Mouse (Mus musculus) CH12.LX (cell line): Measurements from ENCODE around the gene Gng8. TPM values are rescaled to one million over a fixed set of nuclear protein-coding genes. Genes with fewer than 3 reads are reported as not detected.
A peak's percentile ranks its signal among the peaks of the same experiment; 100 is the strongest.

Source experiments
- DNase-seq: peaks from one replicate; pipeline ENCODE4 v3.0.0-alpha.2; 2013; ENCODE audit errors: extremely low read depth
- H3K27ac ChIP-seq: 2 replicates; pipeline ENCODE4 v1.5.1; 2012; ENCODE audit warnings: low read depth, mild to moderate bottlenecking, control low read depth, moderate library complexity; ENCODE audit not compliant: insufficient read depth
- H3K27me3 ChIP-seq: replicated peaks from 2 replicates; pipeline ENCODE3; 2012; ENCODE audit warnings: inconsistent platforms
- H3K36me3 ChIP-seq, 2 experiments: replicated peaks in 1 of 2; 2 replicates each; pipeline versions ENCODE3 to v1.6.1; 2012; ENCODE audit warnings: inconsistent platforms in 1 of 2, low read length in 1 of 2, mild to moderate bottlenecking in 1 of 2, mixed read lengths in 1 of 2, moderate library complexity in 1 of 2; ENCODE audit not compliant: control insufficient read depth in 1 of 2, insufficient read depth in 1 of 2
- H3K4me1 ChIP-seq, 2 experiments: 2 replicates each; pipeline ENCODE4 v1.6.1; 2012; ENCODE audit warnings: inconsistent platforms in 1 of 2, moderate library complexity in 1 of 2; ENCODE audit not compliant: insufficient read depth in 2 of 2, control insufficient read depth in 1 of 2
- H3K4me2 ChIP-seq: 2 replicates; pipeline ENCODE4 v1.6.1; 2012; ENCODE audit warnings: low read depth, mild to moderate bottlenecking, control low read depth; ENCODE audit not compliant: poor library complexity, insufficient read depth, severe bottlenecking
- H3K4me3 ChIP-seq, 3 experiments: fragments of 150-350 bp in 1 of 3; sonication (generic) in 1 of 3; replicated peaks in 1 of 3; 2 replicates each; pipeline versions ENCODE3 to v1.5.1; 2011 to 2012; ENCODE audit warnings: low read depth in 2 of 3, low read length in 2 of 3, mild to moderate bottlenecking in 2 of 3, moderate library complexity in 2 of 3, control low read depth in 1 of 3, improper control_type of control experiment in 1 of 3, inconsistent platforms in 1 of 3, mixed read lengths in 1 of 3; ENCODE audit not compliant: poor library complexity in 1 of 3
- H3K79me2 ChIP-seq: replicated peaks from 2 replicates; pipeline ENCODE4 v1.6.1; 2012; ENCODE audit warnings: mild to moderate bottlenecking, moderate library complexity; ENCODE audit not compliant: control insufficient read depth, poor library complexity, insufficient read depth, severe bottlenecking; ENCODE audit errors: extremely low read depth
- H3K9ac ChIP-seq: 2 replicates; pipeline ENCODE4 v1.6.1; 2012; ENCODE audit warnings: low read depth, mild to moderate bottlenecking, control low read depth, moderate library complexity; ENCODE audit not compliant: insufficient read depth
- H3K9me3 ChIP-seq: replicated peaks from 2 replicates; pipeline ENCODE3; 2012; ENCODE audit warnings: low read length, inconsistent platforms, mixed read lengths
- BHLHE40 ChIP-seq: IDR thresholded peaks from 2 replicates; pipeline ENCODE4 v1.6.1; 2011; ENCODE audit warnings: mild to moderate bottlenecking, low read depth, low read length, improper control_type of control experiment
- CHD1 ChIP-seq: IDR thresholded peaks from 2 replicates; pipeline ENCODE4 v1.6.1; 2012; ENCODE audit warnings: low read depth, low read length, improper control_type of control experiment, inconsistent platforms
- CHD2 ChIP-seq: IDR thresholded peaks from 2 replicates; pipeline ENCODE4 v1.6.1; 2011; ENCODE audit warnings: low read length, improper control_type of control experiment
- CTCF ChIP-seq, 2 experiments: IDR thresholded peaks in 1 of 2; conservative IDR thresholded peaks in 1 of 2; 2 replicates each; pipeline ENCODE4 v1.5.1; 2011 to 2012; ENCODE audit warnings: low read depth in 2 of 2, low read length in 2 of 2, improper control_type of control experiment in 1 of 2, inconsistent platforms in 1 of 2, mild to moderate bottlenecking in 1 of 2, moderate library complexity in 1 of 2
- ELF1 ChIP-seq: IDR thresholded peaks from 2 replicates; pipeline ENCODE4 v1.6.1; 2014; ENCODE audit warnings: low read depth, mild to moderate bottlenecking, inconsistent platforms, low read length, improper control_type of control experiment
- GABPA ChIP-seq: IDR thresholded peaks from 2 replicates; pipeline ENCODE4 v1.6.1; 2012; ENCODE audit warnings: low read depth, low read length, improper control_type of control experiment, inconsistent platforms; ENCODE audit not compliant: insufficient replicate concordance
- JUN ChIP-seq: IDR thresholded peaks from 2 replicates; pipeline ENCODE4 v1.6.1; 2011; ENCODE audit warnings: low read depth, mild to moderate bottlenecking, low read length, improper control_type of control experiment, moderate library complexity; ENCODE audit not compliant: insufficient read depth
- MAX ChIP-seq: IDR thresholded peaks from 2 replicates; pipeline ENCODE4 v1.6.1; 2011; ENCODE audit warnings: low read length, improper control_type of control experiment
- MAZ ChIP-seq: IDR thresholded peaks from 2 replicates; pipeline ENCODE4 v1.6.1; 2012; ENCODE audit warnings: low read depth, mild to moderate bottlenecking, inconsistent platforms, low read length, improper control_type of control experiment, moderate library complexity
- NRF1 ChIP-seq: IDR thresholded peaks from 2 replicates; pipeline ENCODE4 v1.6.1; 2014; ENCODE audit warnings: low read depth, mild to moderate bottlenecking, inconsistent platforms, low read length, improper control_type of control experiment, moderate library complexity
- PAX5 ChIP-seq: IDR thresholded peaks from 2 replicates; pipeline ENCODE4 v1.6.1; 2012; ENCODE audit warnings: low read length, inconsistent platforms, mixed read lengths
- POLR2AphosphoS2 ChIP-seq: IDR thresholded peaks from 2 replicates; pipeline ENCODE4 v1.6.1; 2011; ENCODE audit warnings: low read depth, low read length, improper control_type of control experiment
- SIN3A ChIP-seq: IDR thresholded peaks from 2 replicates; pipeline ENCODE4 v1.6.1; 2012; ENCODE audit warnings: low read length, improper control_type of control experiment, inconsistent platforms
- SMC3 ChIP-seq: IDR thresholded peaks from 2 replicates; pipeline ENCODE4 v1.6.1; 2011; ENCODE audit warnings: low read depth, low read length, improper control_type of control experiment
- TBP ChIP-seq: conservative IDR thresholded peaks from 2 replicates; pipeline ENCODE4 v1.6.1; 2011; ENCODE audit warnings: low read depth, low read length, improper control_type of control experiment
- TCF12 ChIP-seq: IDR thresholded peaks from 2 replicates; pipeline ENCODE4 v1.6.1; 2014; ENCODE audit warnings: low read depth, mild to moderate bottlenecking, inconsistent platforms, low read length, improper control_type of control experiment
- UBTF ChIP-seq: IDR thresholded peaks from 2 replicates; pipeline ENCODE4 v1.6.1; 2012; ENCODE audit warnings: low read depth, mild to moderate bottlenecking, inconsistent platforms, low read length, improper control_type of control experiment, moderate library complexity
- USF1 ChIP-seq: IDR thresholded peaks from 2 replicates; pipeline ENCODE4 v1.6.1; 2014; ENCODE audit warnings: low read depth, mild to moderate bottlenecking, inconsistent platforms, low read length, improper control_type of control experiment
- ZC3H11A ChIP-seq: IDR thresholded peaks from 2 replicates; pipeline ENCODE4 v1.6.1; 2012; ENCODE audit warnings: low read depth, mild to moderate bottlenecking, inconsistent platforms, low read length, improper control_type of control experiment
- ZKSCAN1 ChIP-seq: IDR thresholded peaks from 2 replicates; pipeline ENCODE4 v1.6.1; 2012; ENCODE audit warnings: low read depth, inconsistent platforms, low read length, improper control_type of control experiment, borderline replicate concordance
- ZMIZ1 ChIP-seq: IDR thresholded peaks from 2 replicates; pipeline ENCODE4 v1.6.1; 2012; ENCODE audit warnings: low read depth, mild to moderate bottlenecking, inconsistent platforms, low read length, improper control_type of control experiment
- ZNF384 ChIP-seq: IDR thresholded peaks from 2 replicates; pipeline ENCODE4 v1.6.1; 2012; ENCODE audit warnings: low read depth, low read length, improper control_type of control experiment, inconsistent platforms
- dilution Hi-C: fragments of 300-500 bp; cut with MboI; formaldehyde crosslinking; loops from 2 replicates; pipeline ENCODE4 v1.14.3; 2020; ENCODE audit warnings: low sequenced_read_pairs; ENCODE audit not compliant: extremely low pct_unique_long_range_greater_than_20kb, extremely low pct_ligation_motif_present
- in situ Hi-C: fragments of 300-500 bp; cut with MboI; formaldehyde crosslinking; loops from 3 replicates; pipeline ENCODE4 v1.14.3; 2019; ENCODE audit warnings: low sequenced_read_pairs, low pct_ligation_motif_present, low pct_unique_long_range_greater_than_20kb, mixed read lengths
- polyA plus RNA-seq: library from polyadenylated mRNA; unstranded; fragments of >175 nt; gene quantifications from 2 replicates; pipeline ENCODE4 v1.2.1, GENCODE M21; 2012; ENCODE audit warnings: low read depth; ENCODE audit not compliant: insufficient read length
- total RNA-seq, 2 experiments: library from RNA; depleted of rRNA; stranded (reverse); fragments of 300-350 nt in 1 of 2; fragments of >200 nt in 1 of 2; gene quantifications; 2 replicates each; pipeline ENCODE4 v1.2.3; 2012 to 2014

Gene Gng8
- total and polyA plus RNA-seq, 3 experiments: 0.25 to 2.4 TPM; not detected in 1

- TF ChIP-seq CHD2 (peak; percentile 82), PAX5 (no peak), ZKSCAN1 (peak; percentile 23; the same call in 1 of the 2 replicates), CHD1 (peak; percentile 100), MAX (peak; percentile 77), TBP (peak; percentile 92), GABPA (peak; percentile 62; the same call in 1 of the 2 replicates), JUN (no peak), ZC3H11A (no peak), USF1 (peak; percentile 5; the same call in 1 of the 2 replicates)
- TF ChIP-seq, all 38 proteins: peak for 26
These were observed 32.6 kb downstream of the Gng8 start, which contains the start of gene Calm3 (continued) for GRCm38 (mm10) chr7:16924037-16924834.

- no peaks in the 10 kb centered on the region for H3K36me3 ChIP-seq
- no peak overlapping the region for H3K4me2 ChIP-seq
- H3K9me3 ChIP-seq: no peaks in the 10 kb centered on the region
- no peak overlapping the region for H3K4me3 ChIP-seq
- no peaks in the 10 kb centered on the region for H3K27me3 ChIP-seq
- H3K27ac ChIP-seq: no peak overlapping the region
- TF ChIP-seq ZMIZ1 (no peak), CTCF (conservative IDR thresholded peaks at IDR 0.05 in 1 of 2, IDR thresholded peaks at IDR 0.05 in 1 of 2; ENCODE audit: low read depth in 2 of 2, low read length in 2 of 2) (peak in 1 of 2 experiments; percentile 17; a peak in 1 of 4 replicates)
- in situ Hi-C loops (no loop called here), dilution Hi-C loops (no loop called here)
- peaks cover 8 to 24% of the 10 kb centered on the region in 2 experiments; a peak in 3 of 4 replicates for H3K4me1 ChIP-seq
- peaks cover 3% of the 10 kb centered on the region for H3K79me2 ChIP-seq
- no peak overlapping the region for H3K9ac ChIP-seq
- no peak for DNase-seq
These were observed 36.8 kb downstream of the Gng8 start for GRCm38 (mm10) chr7:16928341-16928740.

- Histone ChIP-seq H3K4me2 (no peak overlapping the region), H3K79me2 (no peaks in the 10 kb centered on the region), H3K9ac (no peak overlapping the region), H3K4me1 (peaks cover 5 to 17% of the 10 kb centered on the region in 2 experiments; a peak in 3 of 4 replicates), H3K27ac (no peak overlapping the region), H3K4me3 (no peak overlapping the region), H3K27me3 (no peaks in the 10 kb centered on the region), H3K9me3 (no peaks in the 10 kb centered on the region), H3K36me3 (no peaks in the 10 kb centered on the region)
- no peak for TF ChIP-seq UBTF
- TF ChIP-seq JUN: no peak
- no peak for TF ChIP-seq NRF1
- TF ChIP-seq GABPA: no peak
- TF ChIP-seq CTCF (conservative IDR thresholded peaks at IDR 0.05 in 1 of 2, IDR thresholded peaks at IDR 0.05 in 1 of 2; ENCODE audit: low read depth in 2 of 2, low read length in 2 of 2): peak; percentile 76 to 97
- TF ChIP-seq USF1: no peak
- TF ChIP-seq SMC3: peak; percentile 23; the same call in 1 of the 2 replicates
- TF ChIP-seq ZMIZ1: no peak
- TF ChIP-seq SIN3A: no peak
- no peak for TF ChIP-seq ELF1
- no peak for TF ChIP-seq MAZ
- no peak for TF ChIP-seq TCF12
- no peak for TF ChIP-seq POLR2AphosphoS2
- TF ChIP-seq BHLHE40: no peak
- TF ChIP-seq ZNF384: no peak
- no peak for TF ChIP-seq ZC3H11A
- in situ Hi-C loops (no loop called here), dilution Hi-C loops (no loop called here)
- DNase-seq: peak; percentile 74
These were observed 39.3 kb downstream of the Gng8 start for GRCm38 (mm10) chr7:16930850-16931249.
